Mouse (Mus musculus) kidney, adult 2 months (tissue): ENCODE measurements at regions not wholly inside any gene's neighbourhood (a gene's known extent, or its start where the extent isn't known, plus 50 kb on each side); places are given as distances from the start of the nearest gene placed in this dataset.

ENCODE experiments used
- DNase-seq: peaks from one replicate; pipeline ENCODE4 v3.0.0; 2021
- H3K27ac ChIP-seq: fragments of 200-500 bp; 2 replicates; pipeline ENCODE4 v1.5.1; 2012; ENCODE audit warnings: low read depth, low read length, control low read depth, inconsistent platforms; ENCODE audit not compliant: insufficient read depth
- H3K27me3 ChIP-seq: fragments of 200-500 bp; replicated peaks from 2 replicates; pipeline ENCODE4 v1.6.1; 2012; ENCODE audit warnings: mild to moderate bottlenecking, moderate library complexity, low read length, inconsistent platforms; ENCODE audit not compliant: control insufficient read depth, insufficient read depth
- H3K36me3 ChIP-seq: fragments of 200-500 bp; 2 replicates; pipeline ENCODE4 v1.6.1; 2012; ENCODE audit warnings: mild to moderate bottlenecking, moderate library complexity, low read length, inconsistent platforms; ENCODE audit not compliant: control insufficient read depth, insufficient read depth
- H3K4me1 ChIP-seq: fragments of 200-500 bp; 2 replicates; pipeline ENCODE4 v1.6.1; 2011; ENCODE audit warnings: low read length; ENCODE audit not compliant: control insufficient read depth, insufficient read depth
- H3K4me3 ChIP-seq: fragments of 200-500 bp; 2 replicates; pipeline ENCODE4 v1.5.1; 2011; ENCODE audit warnings: mild to moderate bottlenecking, low read depth, low read length, control low read depth; ENCODE audit not compliant: insufficient read depth
- CTCF ChIP-seq: fragments of 200-500 bp; conservative IDR thresholded peaks from 2 replicates; pipeline ENCODE4 v1.5.1; 2011; ENCODE audit warnings: low read depth, mild to moderate bottlenecking, control low read depth, low read length, moderate library complexity, mixed read lengths; ENCODE audit not compliant: insufficient read depth, insufficient read length
- POLR2A ChIP-seq: fragments of 200-500 bp; IDR thresholded peaks from one replicate; pipeline ENCODE4 v1.6.1; 2011; ENCODE audit warnings: low read depth, low read length, control low read depth
- WGBS: fragments of 180-500 bp; shearing (Covaris S2); methylation state at CpG from one replicate; pipeline ENCODE4 v1.1.7; 2018; 5-methylcytosine and 5-hydroxymethylcytosine counted together

GRCm38 (mm10) chr10:43694508-43694907 is 116.4 kb downstream of the Cd24a start:
- 45% methylated on average over 6 of the region's 6 CpGs for WGBS
- no peak for DNase-seq
- peak overlapping the region; percentile 47; the same call in 1 of the 2 replicates for H3K27ac ChIP-seq
- no peaks in the 10 kb centered on the region for H3K36me3 ChIP-seq
- H3K27me3 ChIP-seq, result no peaks in the 10 kb centered on the region
- no peak overlapping the region for H3K4me3 ChIP-seq
- no peak for TF ChIP-seq POLR2A
- TF ChIP-seq CTCF, result no peak
- peaks cover 13% of the 10 kb centered on the region for H3K4me1 ChIP-seq

GRCm38 (mm10) chr10:43695470-43695869 is 117.4 kb downstream of the Cd24a start:
- Histone ChIP-seq H3K36me3 (no peaks in the 10 kb centered on the region), H3K4me3 (no peak overlapping the region), H3K4me1 (peaks cover 13% of the 10 kb centered on the region), H3K27me3 (no peaks in the 10 kb centered on the region), H3K27ac (0 out of 2 replicates have a peak overlapping the region, but pooled peaks have one; percentile 39)
- TF ChIP-seq POLR2A, result no peak
- no peak for TF ChIP-seq CTCF
- peak; percentile 47 for DNase-seq
- WGBS, result 57% methylated on average over 10 of the region's 10 CpGs

GRCm38 (mm10) chr10:43697917-43698316 is 119.8 kb downstream of the Cd24a start:
- Histone ChIP-seq H3K4me3 (no peak overlapping the region), H3K36me3 (no peaks in the 10 kb centered on the region), H3K4me1 (peaks cover 13% of the 10 kb centered on the region), H3K27ac (no peak overlapping the region), H3K27me3 (no peaks in the 10 kb centered on the region)
- TF ChIP-seq POLR2A, result no peak
- TF ChIP-seq CTCF, result no peak
- peak; percentile 18 for DNase-seq
- 46% methylated on average over 2 of the region's 2 CpGs for WGBS

GRCm38 (mm10) chr10:43700371-43701289 is 122.5 kb downstream of the Cd24a start:
- DNase-seq, result no peak
- Histone ChIP-seq H3K36me3 (no peaks in the 10 kb centered on the region), H3K4me1 (no peaks in the 10 kb centered on the region), H3K27me3 (no peaks in the 10 kb centered on the region), H3K4me3 (no peak overlapping the region), H3K27ac (no peak overlapping the region)
- 82% methylated on average over 13 of the region's 13 CpGs for WGBS
- TF ChIP-seq POLR2A (no peak), CTCF (no peak)

- H3K4me1 ChIP-seq, result peaks cover 5% of the 10 kb centered on the region; the same call in 1 of the 2 replicates
- WGBS, result 60% methylated on average over 5 of the region's 5 CpGs
Observed at GRCm38 (mm10) chr10:43702895-43703294, 124.8 kb downstream of the Cd24a start.

GRCm38 (mm10) chr10:43706001-43706988 is 128.2 kb downstream of the Cd24a start:
- Histone ChIP-seq H3K4me1 (peaks cover 10% of the 10 kb centered on the region; the same call in 1 of the 2 replicates), H3K4me3 (no peak overlapping the region), H3K27me3 (no peaks in the 10 kb centered on the region), H3K36me3 (no peaks in the 10 kb centered on the region), H3K27ac (peak overlapping the region; percentile 56; the same call in 1 of the 2 replicates)
- peak; percentile 62 for DNase-seq
- TF ChIP-seq POLR2A (no peak), CTCF (0 out of 2 replicates have a peak, but pooled peaks have one; percentile 23)
- WGBS, result 45% methylated on average over 17 of the region's 17 CpGs

More at GRCm38 (mm10) chr10:43702895-43703294, 124.8 kb downstream of the Cd24a start:
- TF ChIP-seq POLR2A (no peak), CTCF (no peak)
- no peak overlapping the region for H3K27ac ChIP-seq
- H3K4me3 ChIP-seq, result no peak overlapping the region
- DNase-seq, result no peak
- no peaks in the 10 kb centered on the region for H3K27me3 ChIP-seq
- H3K36me3 ChIP-seq, result no peaks in the 10 kb centered on the region

- Histone ChIP-seq H3K4me3 (no peak overlapping the region), H3K4me1 (peaks cover 10% of the 10 kb centered on the region; the same call in 1 of the 2 replicates), H3K36me3 (no peaks in the 10 kb centered on the region), H3K27ac (peak overlapping the region; percentile 56; the same call in 1 of the 2 replicates), H3K27me3 (no peaks in the 10 kb centered on the region)
- TF ChIP-seq CTCF (no peak), POLR2A (no peak)
- WGBS, result 70% methylated on average over 5 of the region's 5 CpGs
- DNase-seq, result no peak
Observed at GRCm38 (mm10) chr10:43707011-43707410, 128.9 kb downstream of the Cd24a start.
